Mouse (Mus musculus): Measurements from ENCODE around the gene Fam102a.

DNA sequence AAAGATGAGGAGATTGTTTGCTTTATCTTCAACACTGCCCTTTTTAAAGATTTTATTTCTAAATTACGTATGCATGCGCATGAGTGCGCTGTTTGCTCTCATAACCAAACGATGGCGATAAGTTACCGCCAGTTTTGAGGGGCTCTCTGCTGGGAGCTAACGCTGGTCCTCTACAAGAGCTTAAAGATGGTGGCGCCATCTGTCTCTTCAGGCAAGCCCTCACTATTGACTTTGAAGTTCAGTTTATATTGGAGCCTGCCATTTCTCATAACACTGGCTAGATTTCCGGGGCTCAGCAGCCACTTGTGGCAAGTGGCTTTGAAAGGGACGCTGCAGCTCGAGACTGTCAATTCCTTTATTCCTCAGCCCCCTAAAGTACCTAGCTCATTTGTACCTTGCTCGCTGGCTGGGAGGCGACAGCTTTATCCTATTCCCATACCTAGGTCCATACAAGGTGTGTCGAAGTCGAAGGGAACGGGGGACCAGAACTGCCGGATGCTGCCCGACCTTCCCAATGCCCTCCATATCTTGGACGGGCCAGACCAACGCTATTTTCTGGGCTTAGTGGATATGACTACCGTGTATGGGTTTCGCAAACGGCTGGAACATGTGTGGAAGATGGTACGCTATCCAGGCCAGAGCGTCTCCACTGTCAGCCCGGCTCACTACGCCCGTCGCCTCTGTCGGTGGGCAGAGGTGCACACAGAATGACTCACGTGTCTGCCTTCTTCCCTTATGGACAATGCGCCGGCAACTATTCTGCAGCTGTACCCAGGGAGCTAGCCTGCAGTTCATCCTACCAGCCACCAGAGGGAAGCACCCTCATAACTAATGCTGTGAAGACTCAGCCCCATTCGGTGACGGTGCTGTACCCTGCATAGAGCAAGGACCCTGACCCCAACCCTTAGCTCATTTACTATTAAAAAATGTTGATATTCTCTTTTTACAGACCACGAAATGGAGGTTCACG, 48.0 kb downstream of the Fam102a start:
- peak; percentile 84 for TF ChIP-seq CTCF (IDR thresholded peaks at IDR 0.05; ENCODE audit: control insufficient read depth, insufficient read depth, insufficient read length)
- TF ChIP-seq USF1 (IDR thresholded peaks at IDR 0.05; ENCODE audit: low read depth) = peak; percentile 28
- no peak for TF ChIP-seq MYOG (IDR thresholded peaks at IDR 0.05; ENCODE audit: control insufficient read depth, extremely low read depth, insufficient read length)
- peak; percentile 13 for TF ChIP-seq FOSL1 (IDR thresholded peaks at IDR 0.05; ENCODE audit: insufficient read depth, low read length, poor library complexity, severe bottlenecking)
